Mouse (Mus musculus) stomach, postnatal 0 days (tissue): ENCODE measurements around the gene Fam20b.

Source experiments
- CTCF ChIP-seq: IDR thresholded peaks from 2 replicates; pipeline ENCODE4 v1.5.1; 2016; ENCODE audit warnings: antibody characterized with exemption, low read depth, mild to moderate bottlenecking, moderate library complexity
- EP300 ChIP-seq: optimal IDR thresholded peaks from 2 replicates; pipeline ENCODE3; 2016; ENCODE audit warnings: antibody characterized with exemption

GRCm38 (mm10) chr1:156708672-156709071 lies 10.2 kb downstream of the Fam20b start:
- TF ChIP-seq CTCF (no peak), EP300 (no peak)
